Mouse (Mus musculus): ENCODE results near the gene Krtap19-2. TPM values are rescaled to one million over a fixed set of nuclear protein-coding genes. Genes with fewer than 3 reads are reported as not detected.

Gene Krtap19-2
- not detected in 2 replicates for polyA plus RNA-seq (2015; fragmentation: Nextera tagmentation; extraction: Ambion mirVana)

GRCm38 (mm10) chr16:88874169-88874568 is at the start of gene Krtap19-2:
Gene Krtap19-2, minus strand, starts transcription at chr16:88874269.

GRCm38 (mm10) chr16:88896357-88896756 is 22.3 kb upstream of the Krtap19-2 start, which contains the start of gene Krtap19-5:
Gene Krtap19-5, minus strand, starts transcription at chr16:88896457.

GRCm38 (mm10) chr16:88884989-88885388 is 10.9 kb upstream of the Krtap19-2 start, which contains the start of gene Krtap19-4:
Gene Krtap19-4, minus strand, starts transcription at chr16:88885089.

GRCm38 (mm10) chr16:88877938-88878337 is 3.9 kb upstream of the Krtap19-2 start, which contains the start of gene Krtap19-3:
Gene Krtap19-3, minus strand, starts transcription at chr16:88878038.

GRCm38 (mm10) chr16:88869311-88869710 is 4.8 kb downstream of the Krtap19-2 start, which contains the start of gene Krtap19-1:
Gene Krtap19-1, minus strand, starts transcription at chr16:88869411.

GRCm38 (mm10) chr16:88826095-88826652 is 47.9 kb downstream of the Krtap19-2 start, which contains the start of gene Krtap14:
Gene Krtap14, minus strand, starts transcription at chr16:88826145.

Other genes starting within 250 kb of the Krtap19-2 start
- gene 2310079G19Rik, start 246.6 kb downstream of the Krtap19-2 start, polyA plus RNA-seq (2015; fragmentation: Nextera tagmentation; extraction: Ambion mirVana): not detected in 2 replicates
- not detected in 2 replicates for gene Krtap26-1, start 226.5 kb downstream of the Krtap19-2 start, polyA plus RNA-seq (2015; fragmentation: Nextera tagmentation; extraction: Ambion mirVana)
- not detected in 2 replicates for gene Krtap27-1, start 202.6 kb downstream of the Krtap19-2 start, polyA plus RNA-seq (2015; fragmentation: Nextera tagmentation; extraction: Ambion mirVana)
- not detected in 2 replicates for gene 2310061N02Rik, start 166.3 kb downstream of the Krtap19-2 start, polyA plus RNA-seq (2015; fragmentation: Nextera tagmentation; extraction: Ambion mirVana)
- gene Krtap13-1, start 145.4 kb downstream of the Krtap19-2 start, polyA plus RNA-seq (2015; fragmentation: Nextera tagmentation; extraction: Ambion mirVana): not detected in 2 replicates
- not detected in 2 replicates for gene Krtap13, start 122.6 kb downstream of the Krtap19-2 start, polyA plus RNA-seq (2015; fragmentation: Nextera tagmentation; extraction: Ambion mirVana)
- gene 2310034C09Rik, start 115.4 kb downstream of the Krtap19-2 start, polyA plus RNA-seq (2015; fragmentation: Nextera tagmentation; extraction: Ambion mirVana): not detected in 2 replicates
- not detected in 2 replicates for gene 2310057N15Rik, start 100.1 kb downstream of the Krtap19-2 start, polyA plus RNA-seq (2015; fragmentation: Nextera tagmentation; extraction: Ambion mirVana)
- not detected in 2 replicates for gene Gm5965, start 96.4 kb downstream of the Krtap19-2 start, polyA plus RNA-seq (2015; fragmentation: Nextera tagmentation; extraction: Ambion mirVana)
- not detected in 2 replicates for gene Gm20741, start 62.0 kb downstream of the Krtap19-2 start, polyA plus RNA-seq (2015; fragmentation: Nextera tagmentation; extraction: Ambion mirVana)
- gene Krtap15, start 54.1 kb downstream of the Krtap19-2 start, polyA plus RNA-seq (2015; fragmentation: Nextera tagmentation; extraction: Ambion mirVana): not detected in 2 replicates
- not detected in 2 replicates for gene Krtap14, start 48.1 kb downstream of the Krtap19-2 start, polyA plus RNA-seq (2015; fragmentation: Nextera tagmentation; extraction: Ambion mirVana)
- gene Krtap19-1, start 4.9 kb downstream of the Krtap19-2 start, polyA plus RNA-seq (2015; fragmentation: Nextera tagmentation; extraction: Ambion mirVana): not detected in 2 replicates
- gene Krtap19-3, start 3.8 kb upstream of the Krtap19-2 start, polyA plus RNA-seq (2015; fragmentation: Nextera tagmentation; extraction: Ambion mirVana): not detected in 2 replicates
- gene Krtap19-4, start 10.8 kb upstream of the Krtap19-2 start, polyA plus RNA-seq (2015; fragmentation: Nextera tagmentation; extraction: Ambion mirVana): not detected in 2 replicates
- gene Krtap19-5, start 22.2 kb upstream of the Krtap19-2 start, polyA plus RNA-seq (2015; fragmentation: Nextera tagmentation; extraction: Ambion mirVana): not detected in 2 replicates
- gene Krtap19-9b, start 58.0 kb upstream of the Krtap19-2 start, polyA plus RNA-seq (2015; fragmentation: Nextera tagmentation; extraction: Ambion mirVana): not detected in 2 replicates
- not detected in 2 replicates for gene Krtap16-3, start 88.6 kb upstream of the Krtap19-2 start, polyA plus RNA-seq (2015; fragmentation: Nextera tagmentation; extraction: Ambion mirVana)
- gene Krtap22-2, start 136.5 kb upstream of the Krtap19-2 start, polyA plus RNA-seq (2015; fragmentation: Nextera tagmentation; extraction: Ambion mirVana): not detected in 2 replicates
- not detected in 2 replicates for gene Gm10229, start 141.0 kb upstream of the Krtap19-2 start, polyA plus RNA-seq (2015; fragmentation: Nextera tagmentation; extraction: Ambion mirVana)
- not detected in 2 replicates for gene Krtap6-1, start 157.4 kb upstream of the Krtap19-2 start, polyA plus RNA-seq (2015; fragmentation: Nextera tagmentation; extraction: Ambion mirVana)
- not detected in 2 replicates for gene Gm10228, start 167.2 kb upstream of the Krtap19-2 start, polyA plus RNA-seq (2015; fragmentation: Nextera tagmentation; extraction: Ambion mirVana)
- gene Krtap6-5, start 173.6 kb upstream of the Krtap19-2 start, polyA plus RNA-seq (2015; fragmentation: Nextera tagmentation; extraction: Ambion mirVana): not detected in 2 replicates
- not detected in 2 replicates for gene 1110025L11Rik, start 189.7 kb upstream of the Krtap19-2 start, polyA plus RNA-seq (2015; fragmentation: Nextera tagmentation; extraction: Ambion mirVana)
- not detected in 2 replicates for gene Krtap6-3, start 209.7 kb upstream of the Krtap19-2 start, polyA plus RNA-seq (2015; fragmentation: Nextera tagmentation; extraction: Ambion mirVana)